Mouse (Mus musculus) forebrain, embryonic 16.5 days (tissue): ENCODE data around the gene Esyt2. TPM values are rescaled to one million over a fixed set of nuclear protein-coding genes. Genes with fewer than 3 reads are reported as not detected.
A peak's percentile ranks its signal among the peaks of the same experiment; 100 is the strongest.

Experiments used
- ATAC-seq: fragments of 200-750 bp; cut with Nextera tagmentation; 2 replicates; pipeline ENCODE4 v1.8.0; 2017; ENCODE audit warnings: mild to moderate bottlenecking, moderate library complexity
- H3K27ac ChIP-seq: fragments of 300-500 bp; sonication (generic); 2 replicates; pipeline ENCODE4 v1.5.1; 2014; ENCODE audit warnings: low read length, control low read depth
- H3K27me3 ChIP-seq: fragments of 300-500 bp; sonication (generic); replicated peaks from 2 replicates; pipeline ENCODE4 v1.6.1; 2014; ENCODE audit warnings: low read length; ENCODE audit not compliant: control insufficient read depth, insufficient read depth
- H3K36me3 ChIP-seq: fragments of 300-500 bp; sonication (generic); 2 replicates; pipeline ENCODE4 v1.6.1; 2014; ENCODE audit not compliant: control insufficient read depth, insufficient read depth
- H3K4me1 ChIP-seq: fragments of 300-500 bp; sonication (generic); replicated peaks from 2 replicates; pipeline ENCODE4 v1.6.1; 2014; ENCODE audit warnings: low read length; ENCODE audit not compliant: control insufficient read depth, insufficient read depth
- H3K4me2 ChIP-seq: fragments of 300-500 bp; sonication (generic); 2 replicates; pipeline ENCODE4 v1.6.1; 2014; ENCODE audit warnings: mild to moderate bottlenecking, low read length, control low read depth
- H3K4me3 ChIP-seq: fragments of 300-500 bp; sonication (generic); replicated peaks from 2 replicates; pipeline ENCODE4 v1.5.1; 2014; ENCODE audit warnings: mild to moderate bottlenecking, low read length, control low read depth
- H3K9ac ChIP-seq: fragments of 300-500 bp; sonication (generic); replicated peaks from 2 replicates; pipeline ENCODE4 v1.6.1; 2014; ENCODE audit warnings: low read depth, low read length, control low read depth
- H3K9me3 ChIP-seq: fragments of 300-500 bp; sonication (generic); 2 replicates; pipeline ENCODE4 v1.6.1; 2016; ENCODE audit warnings: low read length; ENCODE audit not compliant: control insufficient read depth
- WGBS: fragments of 180-500 bp; shearing (Covaris S2); extraction: QIAGEN DNeasy Blood & Tissue Kit; methylation state at CpG from one replicate; pipeline ENCODE4 v1.1.7; 2014; 5-methylcytosine and 5-hydroxymethylcytosine counted together
- polyA plus RNA-seq: library from polyadenylated mRNA; unstranded; fragments of >200 nt; fragmentation: Nextera tagmentation; extraction: Ambion mirVana; gene quantifications from 2 replicates; pipeline ENCODE4 v1.2.1, GENCODE M21; 2015

Gene Esyt2
- polyA plus RNA-seq = 12.9 and 13.5 TPM in 2 replicates

GRCm38 (mm10) chr12:116280653-116281364, at the start of gene Esyt2:
Esyt2 (plus strand) TSS chr12:116281196.
- Histone ChIP-seq H3K4me3 (peak within 1 kb of the TSS; percentile 97), H3K4me1 (peaks cover 9% of the 10 kb centered on the region), H3K4me2 (peak within 1 kb of the TSS; percentile 96), H3K27ac (peak within 1 kb of the TSS; percentile 98), H3K9ac (peak within 1 kb of the TSS; percentile 97), H3K27me3 (no peaks in the 10 kb centered on the region), H3K9me3 (no peaks in the 10 kb centered on the region), H3K36me3 (no peaks in the 10 kb centered on the region)
- WGBS = under 1% methylated on average over 65 of the region's 68 CpGs
- peak; percentile 98 for ATAC-seq

GRCm38 (mm10) chr12:116231612-116232011, 49.4 kb upstream of the Esyt2 start:
- Histone ChIP-seq H3K27me3 (no peaks in the 10 kb centered on the region), H3K9ac (no peak overlapping the region), H3K27ac (no peak overlapping the region), H3K4me2 (no peak overlapping the region), H3K4me3 (no peak overlapping the region), H3K36me3 (no peaks in the 10 kb centered on the region), H3K4me1 (no peaks in the 10 kb centered on the region), H3K9me3 (no peaks in the 10 kb centered on the region)
- 69% methylated on average over 12 of the region's 12 CpGs for WGBS
- no peak for ATAC-seq

- H3K9me3 ChIP-seq = no peaks in the 10 kb centered on the region
- H3K36me3 ChIP-seq = no peaks in the 10 kb centered on the region
- H3K4me2 ChIP-seq = no peak overlapping the region
- H3K4me1 ChIP-seq = no peaks in the 10 kb centered on the region
- no peak for ATAC-seq
- H3K4me3 ChIP-seq = no peak overlapping the region
- no peak overlapping the region for H3K27ac ChIP-seq
- H3K9ac ChIP-seq = no peak overlapping the region
- H3K27me3 ChIP-seq = no peaks in the 10 kb centered on the region
- WGBS = 86% methylated on average over 1 of the region's 1 CpGs
Measured at GRCm38 (mm10) chr12:116232061-116232460, 48.9 kb upstream of the Esyt2 start.

- no peak for ATAC-seq
- 91% methylated on average over 4 of the region's 4 CpGs for whole genome bisulfite sequencing
- Histone ChIP-seq H3K27me3 (no peaks in the 10 kb centered on the region), H3K9ac (no peak overlapping the region), H3K4me2 (no peak overlapping the region), H3K27ac (no peak overlapping the region), H3K4me1 (no peaks in the 10 kb centered on the region), H3K9me3 (no peaks in the 10 kb centered on the region), H3K4me3 (no peak overlapping the region), H3K36me3 (no peaks in the 10 kb centered on the region)
Measured at GRCm38 (mm10) chr12:116235356-116235755, 45.6 kb upstream of the Esyt2 start.

GRCm38 (mm10) chr12:116236658-116237057, 44.3 kb upstream of the Esyt2 start:
- H3K4me2 ChIP-seq = no peak overlapping the region
- WGBS = 84% methylated on average over 3 of the region's 3 CpGs
- no peaks in the 10 kb centered on the region for H3K9me3 ChIP-seq

GRCm38 (mm10) chr12:116238370-116238769, 42.6 kb upstream of the Esyt2 start:
- Histone ChIP-seq H3K4me3 (no peak overlapping the region), H3K36me3 (no peaks in the 10 kb centered on the region; the same call in 1 of the 2 replicates)

More at GRCm38 (mm10) chr12:116236658-116237057, 44.3 kb upstream of the Esyt2 start:
- no peaks in the 10 kb centered on the region; the same call in 1 of the 2 replicates for H3K36me3 ChIP-seq
- no peak overlapping the region for H3K4me3 ChIP-seq
- no peaks in the 10 kb centered on the region for H3K4me1 ChIP-seq
- ATAC-seq = no peak
- no peaks in the 10 kb centered on the region for H3K27me3 ChIP-seq
- no peak overlapping the region for H3K27ac ChIP-seq
- no peak overlapping the region for H3K9ac ChIP-seq

GRCm38 (mm10) chr12:116238803-116239202, 42.2 kb upstream of the Esyt2 start:
- no peak for ATAC-seq
- Histone ChIP-seq H3K9me3 (no peaks in the 10 kb centered on the region), H3K4me1 (no peaks in the 10 kb centered on the region), H3K9ac (no peak overlapping the region), H3K36me3 (no peaks in the 10 kb centered on the region; the same call in 1 of the 2 replicates), H3K4me3 (no peak overlapping the region), H3K27ac (no peak overlapping the region), H3K27me3 (no peaks in the 10 kb centered on the region), H3K4me2 (no peak overlapping the region)
- 87% methylated on average over 3 of the region's 3 CpGs for WGBS

More at GRCm38 (mm10) chr12:116238370-116238769, 42.6 kb upstream of the Esyt2 start:
- ATAC-seq = no peak
- Histone ChIP-seq H3K27me3 (no peaks in the 10 kb centered on the region), H3K9ac (no peak overlapping the region), H3K9me3 (no peaks in the 10 kb centered on the region), H3K27ac (no peak overlapping the region), H3K4me1 (no peaks in the 10 kb centered on the region), H3K4me2 (no peak overlapping the region)

- no peak for ATAC-seq
- no peak overlapping the region for H3K9ac ChIP-seq
- 83% methylated on average over 1 of the region's 1 CpGs for WGBS
Measured at GRCm38 (mm10) chr12:116244601-116245000, 36.4 kb upstream of the Esyt2 start.

GRCm38 (mm10) chr12:116254652-116255051, 26.3 kb upstream of the Esyt2 start:
- H3K36me3 ChIP-seq = no peaks in the 10 kb centered on the region
- no peak overlapping the region for H3K9ac ChIP-seq
- no peaks in the 10 kb centered on the region for H3K4me1 ChIP-seq
- no peak for ATAC-seq
- H3K27ac ChIP-seq = no peak overlapping the region
- 81% methylated on average over 8 of the region's 8 CpGs for WGBS
- no peak overlapping the region for H3K4me3 ChIP-seq
- no peaks in the 10 kb centered on the region for H3K9me3 ChIP-seq
- no peak overlapping the region for H3K4me2 ChIP-seq
- no peaks in the 10 kb centered on the region for H3K27me3 ChIP-seq

More at GRCm38 (mm10) chr12:116244601-116245000, 36.4 kb upstream of the Esyt2 start:
- Histone ChIP-seq H3K27ac (no peak overlapping the region), H3K9me3 (no peaks in the 10 kb centered on the region), H3K4me1 (no peaks in the 10 kb centered on the region), H3K4me3 (no peak overlapping the region), H3K27me3 (no peaks in the 10 kb centered on the region), H3K36me3 (no peaks in the 10 kb centered on the region; the same call in 1 of the 2 replicates), H3K4me2 (no peak overlapping the region)
